Mouse (Mus musculus) midbrain, embryonic 16.5 days (tissue): Measurements from ENCODE around the gene Cux1. TPM values are rescaled to one million over a fixed set of nuclear protein-coding genes. Genes with fewer than 3 reads are reported as not detected.

Source experiments
- ATAC-seq: fragments of 200-750 bp; cut with Nextera tagmentation; 2 replicates; pipeline ENCODE4 v1.8.0; 2017; ENCODE audit warnings: moderate TSS enrichment
- H3K27ac ChIP-seq: fragments of 300-500 bp; sonication (generic); 2 replicates; pipeline ENCODE4 v1.5.1; 2014; ENCODE audit warnings: mild to moderate bottlenecking, low read length, mixed read lengths
- H3K27me3 ChIP-seq: fragments of 300-500 bp; sonication (generic); 2 replicates; pipeline ENCODE4 v1.6.1; 2014; ENCODE audit warnings: low read depth, low read length, mixed read lengths; ENCODE audit not compliant: control insufficient read depth, insufficient read depth
- H3K36me3 ChIP-seq: fragments of 300-500 bp; sonication (generic); 2 replicates; pipeline ENCODE4 v1.6.1; 2014; ENCODE audit warnings: mild to moderate bottlenecking, low read length, moderate library complexity, mixed read lengths; ENCODE audit not compliant: control insufficient read depth, insufficient read depth
- H3K4me1 ChIP-seq: fragments of 300-500 bp; sonication (generic); 2 replicates; pipeline ENCODE4 v1.6.1; 2014; ENCODE audit warnings: mild to moderate bottlenecking, low read length, mixed read lengths; ENCODE audit not compliant: control insufficient read depth, insufficient read depth
- H3K4me2 ChIP-seq: fragments of 300-500 bp; sonication (generic); 2 replicates; pipeline ENCODE4 v1.6.1; 2014; ENCODE audit warnings: mild to moderate bottlenecking, low read length, mixed read lengths
- H3K4me3 ChIP-seq: fragments of 300-500 bp; sonication (generic); 2 replicates; pipeline ENCODE4 v1.5.1; 2014; ENCODE audit warnings: low read depth, mild to moderate bottlenecking, low read length, moderate library complexity, mixed read lengths
- H3K9ac ChIP-seq: fragments of 300-500 bp; sonication (generic); 2 replicates; pipeline ENCODE4 v1.6.1; 2014; ENCODE audit warnings: low read depth, low read length, mixed read lengths
- H3K9me3 ChIP-seq: fragments of 300-500 bp; sonication (generic); replicated peaks from 2 replicates; pipeline ENCODE4 v1.6.1; 2014; ENCODE audit warnings: mild to moderate bottlenecking, low read length, mixed read lengths; ENCODE audit not compliant: control insufficient read depth, poor library complexity, severe bottlenecking
- WGBS: fragments of 180-500 bp; shearing (Covaris S2); extraction: QIAGEN DNeasy Blood & Tissue Kit; methylation state at CpG from one replicate; pipeline ENCODE4 v1.1.7; 2014; 5-methylcytosine and 5-hydroxymethylcytosine counted together
- polyA plus RNA-seq: library from polyadenylated mRNA; unstranded; fragments of >200 nt; fragmentation: Nextera tagmentation; extraction: Ambion mirVana; gene quantifications from 2 replicates; pipeline ENCODE4 v1.2.1, GENCODE M21; 2015

Cux1 gene
- polyA plus RNA-seq, 1 experiment from 2014 or later, result 109 TPM

DNA sequence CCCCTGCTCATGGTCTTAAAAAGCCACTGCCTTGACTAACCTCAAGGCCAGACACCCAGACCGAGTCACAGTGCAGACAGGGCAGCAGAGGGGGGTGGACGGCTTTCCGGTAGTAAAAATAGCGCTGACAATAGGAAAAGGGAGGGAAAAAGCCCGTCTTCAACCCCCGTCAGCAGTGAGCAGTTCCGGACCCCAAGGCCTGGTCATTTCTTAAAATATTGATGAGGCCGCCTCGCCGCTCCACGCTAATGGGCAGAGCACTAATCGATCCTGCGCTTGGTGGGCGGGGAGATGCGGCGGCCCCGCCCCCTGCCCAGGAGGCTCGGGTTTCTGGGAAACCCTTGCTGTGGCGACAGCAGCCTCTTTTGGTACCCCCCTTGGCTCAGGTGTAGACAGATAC lies 329.7 kb downstream of the Cux1 start:
- no peaks in the 10 kb centered on the region for H3K27me3 ChIP-seq
- H3K36me3 ChIP-seq, result no peaks in the 10 kb centered on the region
- H3K9me3 ChIP-seq, result no peaks in the 10 kb centered on the region
- ATAC-seq, result no peak
- 2% methylated on average over 19 of the region's 19 CpGs for WGBS
- H3K4me3 ChIP-seq, result peak overlapping the region; percentile 38
- peak overlapping the region; percentile 70 for H3K4me2 ChIP-seq
- H3K27ac ChIP-seq, result no peak overlapping the region
- H3K4me1 ChIP-seq, result peaks cover 29% of the 10 kb centered on the region
- H3K9ac ChIP-seq, result peak overlapping the region; percentile 60

GRCm38 (mm10) chr5:136236611-136237010 lies 330.7 kb downstream of the Cux1 start:
- H3K9ac ChIP-seq, result no peak overlapping the region
- no peak for ATAC-seq
- peaks cover 5% of the 10 kb centered on the region for H3K36me3 ChIP-seq
- H3K4me1 ChIP-seq, result peaks cover 23% of the 10 kb centered on the region
- no peak overlapping the region for H3K4me3 ChIP-seq
- no peaks in the 10 kb centered on the region for H3K9me3 ChIP-seq
- no peak overlapping the region for H3K27ac ChIP-seq
- no peaks in the 10 kb centered on the region for H3K27me3 ChIP-seq
- H3K4me2 ChIP-seq, result no peak overlapping the region
- 81% methylated on average over 5 of the region's 5 CpGs for WGBS

- Histone ChIP-seq H3K4me1 (peaks cover 6% of the 10 kb centered on the region; the same call in 1 of the 2 replicates), H3K4me2 (no peak overlapping the region), H3K27ac (no peak overlapping the region), H3K9ac (no peak overlapping the region), H3K4me3 (no peak overlapping the region), H3K9me3 (no peaks in the 10 kb centered on the region), H3K27me3 (no peaks in the 10 kb centered on the region), H3K36me3 (peaks cover 23% of the 10 kb centered on the region)
- 71% methylated on average over 4 of the region's 4 CpGs for WGBS
- ATAC-seq, result no peak
These were observed 336.8 kb downstream of the Cux1 start for GRCm38 (mm10) chr5:136230348-136231035.

- H3K4me3 ChIP-seq, result no peak overlapping the region
- peaks cover 41% of the 10 kb centered on the region for H3K36me3 ChIP-seq
- no peaks in the 10 kb centered on the region for H3K9me3 ChIP-seq
- H3K4me1 ChIP-seq, result no peaks in the 10 kb centered on the region
- 80% methylated on average over 7 of the region's 7 CpGs for whole genome bisulfite sequencing
- no peak overlapping the region for H3K27ac ChIP-seq
- H3K27me3 ChIP-seq, result no peaks in the 10 kb centered on the region
- H3K9ac ChIP-seq, result no peak overlapping the region
- H3K4me2 ChIP-seq, result no peak overlapping the region
- ATAC-seq, result no peak
These were observed 340.9 kb downstream of the Cux1 start for GRCm38 (mm10) chr5:136226246-136226876.

GRCm38 (mm10) chr5:136218585-136218984 lies 348.7 kb downstream of the Cux1 start:
- no peaks in the 10 kb centered on the region for H3K9me3 ChIP-seq
- H3K9ac ChIP-seq, result no peak overlapping the region
- H3K4me1 ChIP-seq, result no peaks in the 10 kb centered on the region
- H3K27me3 ChIP-seq, result no peaks in the 10 kb centered on the region
- H3K4me2 ChIP-seq, result no peak overlapping the region
- 85% methylated on average over 12 of the region's 12 CpGs for WGBS
- no peak overlapping the region for H3K4me3 ChIP-seq
- H3K36me3 ChIP-seq, result peaks cover 26% of the 10 kb centered on the region
- H3K27ac ChIP-seq, result no peak overlapping the region
- ATAC-seq, result no peak

- Histone ChIP-seq H3K9me3 (no peaks in the 10 kb centered on the region), H3K4me3 (no peak overlapping the region), H3K36me3 (peaks cover 20% of the 10 kb centered on the region), H3K27ac (no peak overlapping the region), H3K4me1 (no peaks in the 10 kb centered on the region), H3K27me3 (no peaks in the 10 kb centered on the region), H3K4me2 (no peak overlapping the region), H3K9ac (no peak overlapping the region)
- 81% methylated on average over 4 of the region's 4 CpGs for WGBS
- ATAC-seq, result no peak
These were observed 349.3 kb downstream of the Cux1 start for GRCm38 (mm10) chr5:136217932-136218381.

GRCm38 (mm10) chr5:136217004-136217665 lies 350.2 kb downstream of the Cux1 start:
- Histone ChIP-seq H3K4me1 (no peaks in the 10 kb centered on the region), H3K4me2 (no peak overlapping the region), H3K27ac (no peak overlapping the region), H3K36me3 (peaks cover 20% of the 10 kb centered on the region), H3K9ac (no peak overlapping the region), H3K27me3 (no peaks in the 10 kb centered on the region), H3K4me3 (no peak overlapping the region), H3K9me3 (no peaks in the 10 kb centered on the region)
- 87% methylated on average over 18 of the region's 18 CpGs for WGBS
- ATAC-seq, result no peak

GRCm38 (mm10) chr5:136215958-136216357 lies 351.3 kb downstream of the Cux1 start:
- ATAC-seq, result no peak
- no peaks in the 10 kb centered on the region for H3K4me1 ChIP-seq
- H3K27me3 ChIP-seq, result no peaks in the 10 kb centered on the region
- no peak overlapping the region for H3K9ac ChIP-seq
- no peak overlapping the region for H3K4me3 ChIP-seq
- H3K4me2 ChIP-seq, result no peak overlapping the region
- no peaks in the 10 kb centered on the region for H3K9me3 ChIP-seq
- H3K36me3 ChIP-seq, result peaks cover 9% of the 10 kb centered on the region
- no peak overlapping the region for H3K27ac ChIP-seq
- 78% methylated on average over 5 of the region's 5 CpGs for WGBS

GRCm38 (mm10) chr5:136215211-136215610 lies 352.1 kb downstream of the Cux1 start:
- Histone ChIP-seq H3K4me3 (no peak overlapping the region), H3K27me3 (no peaks in the 10 kb centered on the region), H3K27ac (no peak overlapping the region), H3K9ac (no peak overlapping the region), H3K4me1 (no peaks in the 10 kb centered on the region), H3K4me2 (no peak overlapping the region), H3K9me3 (no peaks in the 10 kb centered on the region), H3K36me3 (peaks cover 6% of the 10 kb centered on the region)
- no peak for ATAC-seq
- 89% methylated on average over 3 of the region's 3 CpGs for WGBS
